Mouse (Mus musculus) neural tube, embryonic 15.5 days (tissue): Measurements from ENCODE around the gene Sin3b. TPM values are rescaled to one million over a fixed set of nuclear protein-coding genes. Genes with fewer than 3 reads are reported as not detected.
"Not testable (repeated sequence)": the region's sequence is repeated elsewhere in the genome, so short reads cannot be mapped to it uniquely, and the experiment has no call there.

ENCODE experiments used
- ATAC-seq: fragments of 200-750 bp; cut with Nextera tagmentation; 2 replicates; pipeline ENCODE4 v1.8.0; 2017; ENCODE audit warnings: mild to moderate bottlenecking, moderate TSS enrichment, moderate library complexity; ENCODE audit not compliant: low FRiP score
- H3K27ac ChIP-seq: fragments of 300-500 bp; sonication (generic); replicated peaks from 2 replicates; pipeline ENCODE4 v1.5.1; 2015; ENCODE audit warnings: mild to moderate bottlenecking, inconsistent platforms
- H3K27me3 ChIP-seq: fragments of 300-500 bp; sonication (generic); replicated peaks from 2 replicates; pipeline ENCODE4 v1.6.1; 2015; ENCODE audit warnings: inconsistent platforms
- H3K36me3 ChIP-seq: fragments of 300-500 bp; sonication (generic); 2 replicates; pipeline ENCODE4 v1.6.1; 2015; ENCODE audit warnings: inconsistent platforms
- H3K4me1 ChIP-seq: fragments of 300-500 bp; sonication (generic); 2 replicates; pipeline ENCODE4 v1.6.1; 2015; ENCODE audit warnings: inconsistent platforms
- H3K4me2 ChIP-seq: fragments of 300-500 bp; sonication (generic); 2 replicates; pipeline ENCODE4 v1.6.1; 2015; ENCODE audit warnings: inconsistent platforms, mild to moderate bottlenecking, moderate library complexity
- H3K4me3 ChIP-seq: fragments of 300-500 bp; sonication (generic); replicated peaks from 2 replicates; pipeline ENCODE4 v1.5.1; 2015; ENCODE audit warnings: mild to moderate bottlenecking, inconsistent platforms
- H3K9ac ChIP-seq: fragments of 300-500 bp; sonication (generic); replicated peaks from 2 replicates; pipeline ENCODE4 v1.6.1; 2015; ENCODE audit warnings: mild to moderate bottlenecking, inconsistent platforms
- H3K9me3 ChIP-seq: fragments of 300-500 bp; sonication (generic); replicated peaks from 2 replicates; pipeline ENCODE4 v1.6.1; 2016; ENCODE audit warnings: inconsistent platforms
- WGBS: fragments of 180-500 bp; shearing (Covaris S2); methylation state at CpG from one replicate; pipeline ENCODE4 v1.1.7; 2015; ENCODE audit warnings: mixed read lengths; 5-methylcytosine and 5-hydroxymethylcytosine counted together
- polyA plus RNA-seq: library from polyadenylated mRNA; unstranded; fragments of >200 nt; fragmentation: Nextera tagmentation; extraction: Ambion mirVana; gene quantifications from 2 replicates; pipeline ENCODE4 v1.2.1, GENCODE M21; 2015

Gene Sin3b
- polyA plus RNA-seq: 152 and 163 TPM in 2 replicates

DNA sequence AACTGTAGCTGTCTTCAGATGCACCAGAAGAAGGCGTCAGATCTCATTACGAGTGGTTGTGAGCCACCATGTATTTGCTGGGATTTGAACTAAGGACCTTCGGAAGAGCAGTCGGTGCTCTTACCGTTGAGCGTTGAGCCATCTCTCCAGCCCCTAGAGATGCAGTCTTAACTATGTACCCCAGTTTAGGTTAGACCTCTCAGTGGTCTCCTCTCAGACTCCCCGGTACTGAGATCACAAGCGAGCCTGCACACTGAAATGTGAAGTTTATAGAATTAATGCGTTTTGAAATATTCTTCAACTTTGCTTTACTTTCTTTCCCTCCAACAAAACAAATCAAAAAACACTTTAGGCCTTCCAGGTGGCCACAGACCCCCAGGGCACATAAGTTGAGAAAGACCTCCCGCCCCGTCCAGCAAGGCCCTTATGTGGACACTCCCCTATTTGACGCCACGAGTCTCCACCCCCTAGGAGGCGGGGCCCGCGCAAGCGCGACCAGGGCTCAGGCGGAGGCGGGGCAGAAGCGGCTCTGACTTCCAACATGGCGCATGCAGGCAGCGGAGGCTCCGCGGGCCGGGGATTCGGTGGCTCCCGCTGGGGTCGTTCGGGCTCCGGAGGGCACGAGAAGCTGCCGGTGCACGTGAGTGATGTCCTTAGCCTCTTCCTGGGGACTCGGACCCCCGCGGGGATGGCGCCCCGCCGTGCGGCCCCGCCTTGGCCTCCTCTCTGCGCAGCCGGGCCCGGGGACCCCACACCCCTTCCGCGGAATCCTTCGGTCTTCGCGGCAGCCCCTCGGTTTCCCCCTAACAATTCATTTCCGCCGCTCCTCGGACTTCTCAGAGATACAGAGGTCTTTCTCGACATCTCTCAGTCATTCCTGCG is at the start of gene Sin3b:
TSS of gene Sin3b (plus strand) at position 517 of the 882 bp plus-strand sequence.
- H3K27ac ChIP-seq: peak within 1 kb of the TSS; percentile 71

GRCm38 (mm10) chr8:72674184-72674583 is 48.9 kb upstream of the Sin3b start:
- Histone ChIP-seq H3K27ac (no peak overlapping the region), H3K27me3 (no peaks in the 10 kb centered on the region), H3K4me2 (no peak overlapping the region), H3K4me1 (no peaks in the 10 kb centered on the region), H3K9me3 (no peaks in the 10 kb centered on the region), H3K9ac (no peak overlapping the region), H3K36me3 (0 out of 2 replicates have a peak, but pooled peaks cover 5% of the 10 kb centered on the region), H3K4me3 (no peak overlapping the region)
- 84% methylated on average over 2 of the region's 2 CpGs for WGBS
- no peak for ATAC-seq

More for the DNA sequence above, at the start of gene Sin3b:
- Histone ChIP-seq H3K9ac (peak within 1 kb of the TSS; percentile 93), H3K4me2 (peak within 1 kb of the TSS; percentile 94), H3K36me3 (peaks cover 34% of the 10 kb centered on the region), H3K9me3 (no peaks in the 10 kb centered on the region), H3K4me3 (peak within 1 kb of the TSS; percentile 97), H3K4me1 (peaks cover 34% of the 10 kb centered on the region), H3K27me3 (no peaks in the 10 kb centered on the region)
- 14% methylated on average over 56 of the region's 56 CpGs for whole genome bisulfite sequencing
- ATAC-seq: peak; percentile 99

DNA sequence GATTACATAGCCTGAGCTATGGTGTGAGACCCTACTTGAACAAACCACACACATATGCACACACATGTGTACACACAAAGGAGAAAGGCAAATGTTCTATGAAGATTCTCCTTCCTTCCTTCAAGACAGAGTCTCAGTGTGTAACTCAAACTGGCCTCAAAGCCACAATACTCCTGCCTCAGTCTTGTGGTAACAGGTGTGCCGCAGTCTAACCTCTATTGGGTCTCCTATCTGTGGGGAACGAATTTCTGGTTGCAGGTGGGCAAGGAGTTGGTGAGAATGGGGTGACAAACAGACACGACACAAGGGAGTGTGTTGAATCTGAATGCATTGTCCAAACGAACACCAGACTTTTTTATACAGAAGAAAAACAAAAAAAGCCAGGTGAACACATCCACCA is 46.6 kb upstream of the Sin3b start:
- Histone ChIP-seq H3K4me3 (no peak overlapping the region), H3K27me3 (no peaks in the 10 kb centered on the region), H3K27ac (no peak overlapping the region), H3K36me3 (0 out of 2 replicates have a peak, but pooled peaks cover 5% of the 10 kb centered on the region), H3K4me1 (no peaks in the 10 kb centered on the region), H3K9me3 (no peaks in the 10 kb centered on the region), H3K4me2 (no peak overlapping the region), H3K9ac (no peak overlapping the region)
- 70% methylated on average over 4 of the region's 4 CpGs for WGBS
- no peak for ATAC-seq

- not testable (repeated sequence) for H3K9me3 ChIP-seq, H3K36me3 ChIP-seq, H3K4me1 ChIP-seq, H3K27ac ChIP-seq, H3K4me3 ChIP-seq, H3K9ac ChIP-seq, H3K4me2 ChIP-seq, H3K27me3 ChIP-seq, ATAC-seq
- 60% methylated on average over 2 of the region's 2 CpGs for WGBS
These were observed 46.2 kb upstream of the Sin3b start for GRCm38 (mm10) chr8:72676844-72677243.

DNA sequence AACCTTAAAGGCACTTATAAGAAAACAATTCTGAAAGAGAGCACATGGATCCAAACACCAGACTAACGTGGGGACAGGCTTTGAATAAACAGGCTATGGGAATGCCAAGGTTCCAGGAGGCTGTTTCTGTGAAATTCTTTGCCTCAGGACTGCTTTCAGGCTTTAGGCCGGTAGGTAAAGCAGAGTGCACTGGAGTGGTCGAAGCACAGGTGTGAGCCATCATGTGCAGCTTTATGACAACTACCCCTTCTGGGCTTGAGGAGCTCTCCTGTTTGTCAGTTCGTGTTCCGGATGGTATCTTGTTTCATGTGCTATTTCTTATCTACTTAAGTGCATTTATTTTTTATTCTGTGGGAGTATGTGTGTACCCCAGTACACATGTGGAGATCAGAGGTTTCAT is 45.8 kb upstream of the Sin3b start:
- Histone ChIP-seq H3K9me3 (no peaks in the 10 kb centered on the region), H3K9ac (no peak overlapping the region), H3K36me3 (0 out of 2 replicates have a peak, but pooled peaks cover 5% of the 10 kb centered on the region), H3K4me3 (no peak overlapping the region), H3K4me1 (no peaks in the 10 kb centered on the region), H3K27ac (no peak overlapping the region), H3K4me2 (no peak overlapping the region), H3K27me3 (no peaks in the 10 kb centered on the region)
- 74% methylated on average over 5 of the region's 5 CpGs for WGBS
- no peak for ATAC-seq

DNA sequence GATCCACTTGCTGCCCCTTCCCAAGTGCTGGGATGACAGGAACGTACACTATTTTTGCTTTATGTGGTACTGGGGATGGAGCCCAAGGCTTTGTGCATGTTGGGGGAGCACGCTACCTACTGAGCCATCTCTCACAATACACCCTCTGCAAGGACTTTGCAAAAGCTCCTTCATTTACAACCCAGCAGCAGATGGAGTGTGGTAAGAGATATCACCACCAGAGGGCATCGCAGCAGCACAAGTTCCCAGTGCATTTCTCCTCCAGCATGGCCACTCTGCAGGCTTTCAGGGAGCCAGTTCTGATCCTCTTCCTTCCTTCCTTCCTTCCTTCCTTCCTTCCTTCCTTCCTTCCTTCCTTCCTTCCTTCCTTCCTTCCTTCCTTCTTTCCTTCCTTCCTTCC is 43.0 kb upstream of the Sin3b start:
- peak; percentile 66; the same call in 1 of the 2 replicates for ATAC-seq
- Histone ChIP-seq H3K36me3 (no peaks in the 10 kb centered on the region), H3K4me2 (no peak overlapping the region), H3K27ac (no peak overlapping the region), H3K4me1 (no peaks in the 10 kb centered on the region), H3K9me3 (no peaks in the 10 kb centered on the region), H3K27me3 (no peaks in the 10 kb centered on the region), H3K4me3 (no peak overlapping the region), H3K9ac (no peak overlapping the region)
- WGBS: 16% methylated on average over 3 of the region's 3 CpGs

- WGBS: 84% methylated on average over 4 of the region's 4 CpGs
- Histone ChIP-seq H3K27ac (no peak overlapping the region), H3K27me3 (no peaks in the 10 kb centered on the region), H3K4me3 (no peak overlapping the region), H3K9me3 (no peaks in the 10 kb centered on the region), H3K9ac (no peak overlapping the region), H3K4me2 (no peak overlapping the region), H3K36me3 (no peaks in the 10 kb centered on the region), H3K4me1 (no peaks in the 10 kb centered on the region)
- ATAC-seq: no peak
These were observed 40.9 kb upstream of the Sin3b start for GRCm38 (mm10) chr8:72682051-72682687.

- H3K4me2 ChIP-seq: no peak overlapping the region
- H3K36me3 ChIP-seq: no peaks in the 10 kb centered on the region
- no peak overlapping the region for H3K4me3 ChIP-seq
- no peak overlapping the region for H3K9ac ChIP-seq
- no peaks in the 10 kb centered on the region for H3K4me1 ChIP-seq
- H3K27ac ChIP-seq: no peak overlapping the region
- WGBS: 49% methylated on average over 2 of the region's 2 CpGs
- no peaks in the 10 kb centered on the region for H3K27me3 ChIP-seq
- ATAC-seq: no peak
- no peaks in the 10 kb centered on the region for H3K9me3 ChIP-seq
These were observed 40.0 kb upstream of the Sin3b start for GRCm38 (mm10) chr8:72683010-72683521.

DNA sequence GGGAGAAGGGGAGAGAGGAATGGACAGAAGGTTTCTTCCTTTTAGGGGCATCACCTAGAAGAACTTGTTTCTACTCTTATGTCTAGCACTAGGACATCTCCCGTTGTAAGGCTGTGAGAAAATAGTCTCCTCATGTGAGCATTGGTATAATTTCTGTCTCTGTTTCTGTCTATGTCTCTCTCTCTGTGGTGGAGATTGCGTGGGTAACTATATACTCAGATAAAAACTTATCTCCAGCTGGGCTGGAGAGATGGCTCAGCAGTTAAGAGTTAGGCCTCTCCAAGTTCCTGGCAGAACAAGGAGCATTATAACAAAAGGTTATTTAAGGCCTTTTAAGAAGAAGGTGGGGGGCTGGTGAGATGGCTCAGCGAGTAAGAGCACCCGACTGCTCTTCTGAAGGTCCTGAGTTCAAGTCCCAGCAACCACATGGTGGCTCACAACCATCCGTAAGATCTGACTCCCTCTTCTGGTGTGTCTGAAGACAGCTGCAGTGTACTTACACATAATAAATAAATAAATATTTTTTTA is 39.4 kb upstream of the Sin3b start:
- WGBS: 92% methylated on average over 5 of the region's 5 CpGs
- ATAC-seq, H3K9ac ChIP-seq, H3K27ac ChIP-seq, H3K9me3 ChIP-seq, H3K4me1 ChIP-seq, H3K27me3 ChIP-seq, H3K4me3 ChIP-seq, H3K36me3 ChIP-seq, H3K4me2 ChIP-seq: not testable (repeated sequence)

DNA sequence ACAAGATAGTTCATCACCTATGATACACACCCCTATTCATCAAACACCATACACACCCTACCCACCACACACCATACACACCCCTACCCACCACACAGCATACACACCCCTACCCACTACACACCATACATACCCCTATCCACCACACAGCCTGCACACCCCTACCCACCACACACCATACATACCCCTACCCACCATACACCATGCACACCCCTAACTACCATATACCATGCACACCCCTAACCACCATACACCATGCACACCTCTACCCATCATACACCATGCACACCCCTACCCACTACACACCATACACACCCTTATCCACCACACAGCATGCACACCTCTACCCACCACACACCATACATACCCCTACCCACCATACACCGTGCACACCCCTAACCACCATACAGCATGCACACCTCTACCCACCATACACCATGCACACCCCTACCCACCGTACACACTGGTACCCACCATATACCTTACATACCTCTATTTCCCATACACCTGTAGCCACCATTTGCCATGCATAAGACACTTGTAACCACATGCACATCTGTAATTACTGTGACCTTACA is 24.6 kb upstream of the Sin3b start:
- Histone ChIP-seq H3K9me3 (no peaks in the 10 kb centered on the region), H3K4me1 (no peaks in the 10 kb centered on the region), H3K4me3 (no peak overlapping the region), H3K27ac (no peak overlapping the region), H3K36me3 (no peaks in the 10 kb centered on the region), H3K9ac (no peak overlapping the region), H3K4me2 (no peak overlapping the region), H3K27me3 (no peaks in the 10 kb centered on the region)
- WGBS: 99% methylated on average over 2 of the region's 2 CpGs
- no peak for ATAC-seq

DNA sequence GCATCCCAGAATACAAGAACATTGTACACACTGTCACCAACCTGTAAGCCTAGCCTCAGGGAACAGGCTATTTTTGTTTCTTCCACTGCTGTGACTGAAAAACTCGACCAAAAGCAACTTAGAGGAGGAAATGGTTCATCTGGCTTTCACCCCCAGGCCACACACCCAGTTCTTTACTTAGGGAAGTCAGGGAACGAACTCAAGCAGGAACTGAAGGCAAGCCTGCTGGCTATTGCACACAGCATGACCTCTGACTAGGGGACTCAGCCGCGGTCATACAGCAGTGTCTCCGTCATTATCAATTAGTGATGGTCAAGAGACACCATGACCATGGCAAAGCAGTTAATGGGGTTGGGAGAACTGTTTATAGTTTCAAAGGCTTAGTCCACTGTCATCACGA is 10.5 kb upstream of the Sin3b start:
- WGBS: 34% methylated on average over 6 of the region's 6 CpGs
- no peaks in the 10 kb centered on the region for H3K4me1 ChIP-seq
- no peak for ATAC-seq

More for the DNA sequence above, 10.5 kb upstream of the Sin3b start:
- Histone ChIP-seq H3K36me3 (no peaks in the 10 kb centered on the region), H3K9me3 (no peaks in the 10 kb centered on the region), H3K27ac (no peak overlapping the region), H3K4me2 (no peak overlapping the region), H3K4me3 (no peak overlapping the region), H3K27me3 (no peaks in the 10 kb centered on the region), H3K9ac (no peak overlapping the region)
